Mouse (Mus musculus): Measurements from ENCODE around the gene Gpr12. TPM values are rescaled to one million over a fixed set of nuclear protein-coding genes. Genes with fewer than 3 reads are reported as not detected.
"Not testable (repeated sequence)": the region's sequence is repeated elsewhere in the genome, so short reads cannot be mapped to it uniquely, and the experiment has no call there.

The Gpr12 gene
- polyA plus RNA-seq, 1 experiment = 1.0 TPM

DNA sequence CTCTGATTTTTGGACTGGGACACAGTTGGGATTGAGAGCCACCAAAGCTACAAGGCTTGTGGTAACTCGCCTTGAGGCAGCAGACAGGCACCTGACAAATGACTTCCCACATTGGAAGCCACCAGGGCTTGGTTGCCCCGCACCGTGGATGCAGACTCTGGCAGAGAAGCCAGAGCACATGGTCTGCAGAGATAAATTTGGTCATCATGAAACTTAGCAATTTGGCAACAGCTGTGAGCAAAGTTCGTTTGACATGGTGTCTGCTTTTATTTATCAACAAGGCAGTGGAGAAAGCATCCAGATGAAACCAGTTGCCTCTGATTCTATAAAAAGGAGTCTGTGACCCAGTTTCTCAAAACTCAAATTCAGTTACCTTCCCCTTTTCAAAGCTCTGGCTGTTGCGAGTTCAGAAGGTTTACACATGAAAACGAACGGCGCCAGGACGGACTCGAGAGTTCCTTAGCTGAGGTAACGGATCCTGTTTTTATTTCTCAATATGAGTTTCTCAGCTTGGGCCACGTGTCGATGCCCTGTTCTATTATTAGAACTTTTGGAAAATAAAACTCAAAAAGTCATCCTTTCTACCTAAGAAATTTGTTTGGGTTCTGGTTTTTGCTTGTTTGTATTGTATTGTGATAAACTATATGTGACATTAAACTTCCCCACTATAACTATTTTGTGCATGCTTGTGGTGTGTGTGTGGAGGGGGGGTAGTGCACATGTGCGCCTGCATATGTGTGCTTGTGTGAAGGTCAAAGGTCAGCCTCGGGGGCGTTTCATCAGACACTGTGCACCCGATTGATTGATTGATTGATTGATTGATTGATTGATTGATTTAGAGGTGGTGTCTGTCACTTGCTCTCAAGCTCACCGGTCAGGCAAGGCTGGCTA, 11.8 kb upstream of the Gpr12 start:
- peaks cover 3% of the 10 kb centered on the region for H3K4me1 ChIP-seq (ENCODE audit: control insufficient read depth, insufficient read depth, low read length)
- H3K4me3 ChIP-seq (replicated peaks; ENCODE audit: control insufficient read depth, low read depth, low read length) = no peak overlapping the region
- TF ChIP-seq CTCF (IDR thresholded peaks at IDR 0.05; ENCODE audit: control insufficient read depth, insufficient read depth, low read length) (no peak), POLR2A (IDR thresholded peaks at IDR 0.05; ENCODE audit: borderline replicate concordance, control insufficient read depth, low read depth, low read length) (no peak)
- peak overlapping the region; percentile 43 for H3K27ac ChIP-seq (ENCODE audit: control insufficient read depth, insufficient read depth, low read depth, low read length, poor library complexity)
- WGBS = 38% methylated on average over 18 of the region's 18 CpGs

DNA sequence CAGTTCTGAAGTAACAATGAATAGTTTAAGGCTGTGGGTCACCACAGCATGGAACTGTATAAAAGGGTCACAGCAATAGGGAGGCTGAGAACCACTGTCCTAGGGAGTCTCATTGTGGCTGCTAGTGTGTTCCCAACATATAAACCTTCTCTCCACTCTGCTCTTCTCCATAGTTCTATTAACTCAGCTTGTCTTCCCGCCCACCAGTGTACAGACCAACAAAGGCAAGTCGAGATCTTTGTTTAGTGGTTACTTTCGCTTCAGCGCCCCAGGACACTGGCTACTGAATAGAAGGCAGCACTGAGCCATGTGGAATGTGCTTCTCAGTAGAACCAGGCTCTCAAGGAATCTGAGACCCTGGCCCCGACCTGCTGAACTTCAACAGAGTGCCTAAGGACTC, 7.5 kb upstream of the Gpr12 start:
- WGBS = 63% methylated on average over 5 of the region's 5 CpGs
- Histone ChIP-seq H3K4me1 (ENCODE audit: control insufficient read depth, insufficient read depth, low read length) (peaks cover 3% of the 10 kb centered on the region), H3K4me3 (replicated peaks; ENCODE audit: control insufficient read depth, low read depth, low read length) (no peak overlapping the region), H3K27ac (ENCODE audit: control insufficient read depth, insufficient read depth, low read depth, low read length, poor library complexity) (no peak overlapping the region)
- no peak for TF ChIP-seq POLR2A (IDR thresholded peaks at IDR 0.05; ENCODE audit: borderline replicate concordance, control insufficient read depth, low read depth, low read length)
- TF ChIP-seq CTCF (IDR thresholded peaks at IDR 0.05; ENCODE audit: control insufficient read depth, insufficient read depth, low read length) = no peak

DNA sequence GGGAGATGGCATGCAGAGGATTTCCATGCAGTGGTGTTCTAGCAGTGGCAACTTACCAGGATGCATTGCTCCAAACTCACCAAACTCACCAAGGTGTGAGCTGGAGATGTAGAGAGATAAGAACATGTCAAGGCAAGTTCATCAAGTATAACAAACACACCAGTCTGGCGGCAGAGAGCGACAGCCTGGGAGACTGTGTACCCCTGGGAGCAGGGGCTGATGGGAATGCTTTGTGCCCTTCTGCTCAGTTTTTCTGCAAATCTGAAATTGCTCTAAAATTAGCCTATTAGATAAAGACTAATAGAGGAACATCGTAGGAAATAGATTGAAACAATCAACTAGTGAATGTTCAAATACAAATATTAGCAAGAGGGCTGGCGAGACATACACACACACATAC, 6.6 kb upstream of the Gpr12 start:
- TF ChIP-seq CTCF (IDR thresholded peaks at IDR 0.05; ENCODE audit: control insufficient read depth, insufficient read depth, low read length) = no peak
- no peak for TF ChIP-seq POLR2A (IDR thresholded peaks at IDR 0.05; ENCODE audit: borderline replicate concordance, control insufficient read depth, low read depth, low read length)
- Histone ChIP-seq H3K4me1 (ENCODE audit: control insufficient read depth, insufficient read depth, low read length) (no peaks in the 10 kb centered on the region; the same call in 1 of the 2 replicates), H3K4me3 (replicated peaks; ENCODE audit: control insufficient read depth, low read depth, low read length) (no peak overlapping the region), H3K27ac (ENCODE audit: control insufficient read depth, insufficient read depth, low read depth, low read length, poor library complexity) (no peak overlapping the region)
- 83% methylated on average over 4 of the region's 4 CpGs for WGBS

DNA sequence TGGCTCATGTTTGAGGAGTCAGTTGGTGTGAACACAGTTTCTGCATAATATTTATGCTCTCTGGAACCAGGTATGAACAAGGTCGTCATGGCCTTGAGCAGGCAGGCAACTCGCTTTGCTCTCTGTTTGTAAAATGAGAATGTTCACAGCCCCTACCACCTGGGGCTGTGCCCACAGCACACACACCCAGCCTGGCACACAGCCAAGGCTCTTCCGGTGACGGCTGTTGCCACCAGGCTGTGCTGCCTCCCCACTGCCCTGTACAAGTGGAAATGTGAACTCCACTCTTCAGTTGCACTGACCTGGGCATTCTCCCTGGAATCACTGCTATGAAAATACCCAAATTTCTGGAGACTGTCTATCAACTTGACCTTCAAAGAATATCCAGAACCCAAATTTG, 5.9 kb upstream of the Gpr12 start:
- H3K4me1 ChIP-seq (ENCODE audit: control insufficient read depth, insufficient read depth, low read length) = no peaks in the 10 kb centered on the region; the same call in 1 of the 2 replicates
- TF ChIP-seq POLR2A (IDR thresholded peaks at IDR 0.05; ENCODE audit: borderline replicate concordance, control insufficient read depth, low read depth, low read length) (no peak), CTCF (IDR thresholded peaks at IDR 0.05; ENCODE audit: control insufficient read depth, insufficient read depth, low read length) (no peak)
- no peak overlapping the region for H3K27ac ChIP-seq (ENCODE audit: control insufficient read depth, insufficient read depth, low read depth, low read length, poor library complexity)
- WGBS = 54% methylated on average over 4 of the region's 4 CpGs
- H3K4me3 ChIP-seq (replicated peaks; ENCODE audit: control insufficient read depth, low read depth, low read length) = no peak overlapping the region

DNA sequence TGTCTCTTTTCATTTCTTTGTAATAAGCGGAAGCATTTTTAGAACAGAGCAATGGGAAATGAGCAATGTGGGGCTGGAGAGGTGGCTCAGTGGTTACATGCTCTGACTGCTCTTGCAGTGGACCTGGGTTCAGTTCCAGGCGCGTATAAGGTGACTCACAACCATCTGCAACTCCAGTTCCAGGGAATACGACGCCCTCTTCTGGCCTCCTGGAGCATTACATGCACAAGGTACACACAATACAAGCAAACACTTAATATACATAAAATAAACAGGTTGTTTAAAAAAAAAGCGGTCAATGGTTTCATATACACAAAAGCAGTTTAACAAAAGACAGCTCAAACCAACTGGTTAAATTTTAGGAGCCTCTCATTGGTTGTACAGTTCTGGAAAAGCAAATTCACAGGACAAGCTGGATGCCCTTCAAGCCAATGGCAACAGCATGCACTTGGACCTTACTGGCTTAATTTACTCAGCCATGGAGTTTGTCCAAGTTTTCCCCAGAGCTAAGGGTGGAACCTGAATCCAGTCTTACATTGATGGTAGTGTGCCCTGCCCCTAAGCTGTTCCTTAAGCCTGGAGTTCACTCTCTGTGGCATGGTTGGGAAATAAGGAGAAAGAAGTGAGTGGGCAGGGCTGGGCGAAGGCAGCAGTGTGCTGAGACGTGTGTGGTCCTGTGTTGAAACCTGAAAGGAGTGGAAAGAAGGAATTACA, 1.5 kb upstream of the Gpr12 start:
- Histone ChIP-seq H3K4me1 (ENCODE audit: control insufficient read depth, insufficient read depth, low read length) (no peaks in the 10 kb centered on the region; the same call in 1 of the 2 replicates), H3K4me3 (replicated peaks; ENCODE audit: control insufficient read depth, low read depth, low read length) (no peak overlapping the region), H3K27ac (ENCODE audit: control insufficient read depth, insufficient read depth, low read depth, low read length, poor library complexity) (no peak overlapping the region)
- TF ChIP-seq CTCF (IDR thresholded peaks at IDR 0.05; ENCODE audit: control insufficient read depth, insufficient read depth, low read length) (no peak), POLR2A (IDR thresholded peaks at IDR 0.05; ENCODE audit: borderline replicate concordance, control insufficient read depth, low read depth, low read length) (no peak)
- WGBS = 65% methylated on average over 8 of the region's 8 CpGs

DNA sequence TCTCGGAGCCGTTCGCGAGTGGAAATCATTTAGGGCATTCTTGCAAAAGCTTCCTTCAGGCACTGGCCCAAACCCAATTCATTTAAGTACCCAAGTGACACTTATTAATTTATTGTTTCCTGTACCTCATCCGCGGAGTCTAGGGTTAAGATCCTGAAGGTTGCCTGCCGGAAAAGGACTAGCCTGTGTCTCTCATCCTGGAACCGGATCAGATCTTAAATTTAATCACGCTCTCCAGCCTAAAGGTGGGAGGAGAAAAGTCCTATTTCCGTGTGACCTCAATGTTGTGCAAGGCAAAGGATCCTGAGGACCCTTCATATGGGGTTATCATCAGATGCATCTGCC, 240 bp upstream of the Gpr12 start:
- Histone ChIP-seq H3K4me3 (replicated peaks; ENCODE audit: control insufficient read depth, low read depth, low read length) (no peak overlapping the region), H3K4me1 (ENCODE audit: control insufficient read depth, insufficient read depth, low read length) (no peaks in the 10 kb centered on the region; the same call in 1 of the 2 replicates), H3K27ac (ENCODE audit: control insufficient read depth, insufficient read depth, low read depth, low read length, poor library complexity) (no peak overlapping the region)
- 1% methylated on average over 10 of the region's 10 CpGs for WGBS
- TF ChIP-seq CTCF (IDR thresholded peaks at IDR 0.05; ENCODE audit: control insufficient read depth, insufficient read depth, low read length) (no peak), POLR2A (IDR thresholded peaks at IDR 0.05; ENCODE audit: borderline replicate concordance, control insufficient read depth, low read depth, low read length) (no peak)

DNA sequence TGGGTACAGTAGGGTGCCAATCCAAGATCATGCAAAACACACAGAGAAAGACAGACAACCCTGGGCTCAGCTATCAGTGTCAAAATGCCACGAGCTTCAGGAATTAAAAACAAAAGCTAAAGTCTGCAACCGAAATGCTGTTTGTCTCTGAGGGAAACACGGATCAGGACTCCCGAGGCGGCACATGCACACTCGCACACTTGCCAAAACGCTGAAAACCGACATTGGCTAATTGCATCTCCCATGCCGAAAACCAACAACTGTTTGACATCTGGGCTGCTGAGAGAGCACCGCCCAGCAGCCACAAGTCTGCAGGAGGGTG, 922 bp downstream of the Gpr12 start:
- WGBS = 9% methylated on average over 10 of the region's 10 CpGs
- H3K27ac ChIP-seq (ENCODE audit: control insufficient read depth, insufficient read depth, low read depth, low read length, poor library complexity) = no peak overlapping the region
- no peak overlapping the region for H3K4me3 ChIP-seq (replicated peaks; ENCODE audit: control insufficient read depth, low read depth, low read length)
- TF ChIP-seq POLR2A (IDR thresholded peaks at IDR 0.05; ENCODE audit: borderline replicate concordance, control insufficient read depth, low read depth, low read length) = no peak
- TF ChIP-seq CTCF (IDR thresholded peaks at IDR 0.05; ENCODE audit: control insufficient read depth, insufficient read depth, low read length) = no peak
- H3K4me1 ChIP-seq (ENCODE audit: control insufficient read depth, insufficient read depth, low read length) = no peaks in the 10 kb centered on the region; the same call in 1 of the 2 replicates

DNA sequence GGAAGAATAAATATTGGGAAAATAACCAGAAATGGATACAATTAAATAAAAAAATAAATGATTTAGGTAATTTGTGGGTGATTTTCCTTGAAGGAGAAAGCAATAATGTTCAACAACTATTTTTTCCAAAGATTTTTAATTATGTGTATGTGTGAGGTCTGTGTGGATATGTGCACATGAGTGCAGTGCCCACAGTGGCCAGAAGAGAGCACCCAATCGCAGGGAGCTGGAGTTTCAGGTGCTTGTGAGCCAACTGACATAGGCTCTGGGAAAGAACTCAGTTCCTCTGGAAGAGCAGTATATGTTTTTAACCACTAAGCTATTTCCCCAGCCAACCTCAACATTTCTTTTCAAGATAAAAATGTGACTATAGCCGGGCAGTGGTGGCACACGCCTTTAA, 8.4 kb downstream of the Gpr12 start:
- 80% methylated on average over 3 of the region's 3 CpGs for WGBS

DNA sequence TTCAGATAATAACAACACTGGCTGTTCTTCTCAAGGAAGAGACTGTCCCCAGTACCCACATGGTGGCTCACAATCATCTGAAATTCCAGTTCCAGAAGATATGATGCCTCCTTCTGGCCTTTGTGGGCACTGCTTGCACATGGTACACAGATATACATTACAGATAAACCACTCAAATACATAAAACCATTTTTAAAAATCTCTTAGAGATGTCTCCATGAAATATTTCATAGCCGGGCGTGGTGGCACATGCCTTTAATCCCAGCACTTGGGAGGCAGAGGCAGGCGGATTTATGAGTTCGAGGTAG, 12.3 kb downstream of the Gpr12 start:
- WGBS = 91% methylated on average over 4 of the region's 4 CpGs
- not testable (repeated sequence) for H3K4me3 ChIP-seq (replicated peaks; ENCODE audit: control insufficient read depth, low read depth, low read length); H3K4me1 ChIP-seq (ENCODE audit: control insufficient read depth, insufficient read depth, low read length); H3K27ac ChIP-seq (ENCODE audit: control insufficient read depth, insufficient read depth, low read depth, low read length, poor library complexity)

More for the DNA sequence above, 8.4 kb downstream of the Gpr12 start:
- Histone ChIP-seq H3K4me1 (ENCODE audit: control insufficient read depth, insufficient read depth, low read length) (no peaks in the 10 kb centered on the region), H3K27ac (ENCODE audit: control insufficient read depth, insufficient read depth, low read depth, low read length, poor library complexity) (no peak overlapping the region), H3K4me3 (replicated peaks; ENCODE audit: control insufficient read depth, low read depth, low read length) (no peak overlapping the region)
- TF ChIP-seq CTCF (IDR thresholded peaks at IDR 0.05; ENCODE audit: control insufficient read depth, insufficient read depth, low read length) (peak; percentile 36; the same call in 1 of the 2 replicates), POLR2A (IDR thresholded peaks at IDR 0.05; ENCODE audit: borderline replicate concordance, control insufficient read depth, low read depth, low read length) (no peak)

DNA sequence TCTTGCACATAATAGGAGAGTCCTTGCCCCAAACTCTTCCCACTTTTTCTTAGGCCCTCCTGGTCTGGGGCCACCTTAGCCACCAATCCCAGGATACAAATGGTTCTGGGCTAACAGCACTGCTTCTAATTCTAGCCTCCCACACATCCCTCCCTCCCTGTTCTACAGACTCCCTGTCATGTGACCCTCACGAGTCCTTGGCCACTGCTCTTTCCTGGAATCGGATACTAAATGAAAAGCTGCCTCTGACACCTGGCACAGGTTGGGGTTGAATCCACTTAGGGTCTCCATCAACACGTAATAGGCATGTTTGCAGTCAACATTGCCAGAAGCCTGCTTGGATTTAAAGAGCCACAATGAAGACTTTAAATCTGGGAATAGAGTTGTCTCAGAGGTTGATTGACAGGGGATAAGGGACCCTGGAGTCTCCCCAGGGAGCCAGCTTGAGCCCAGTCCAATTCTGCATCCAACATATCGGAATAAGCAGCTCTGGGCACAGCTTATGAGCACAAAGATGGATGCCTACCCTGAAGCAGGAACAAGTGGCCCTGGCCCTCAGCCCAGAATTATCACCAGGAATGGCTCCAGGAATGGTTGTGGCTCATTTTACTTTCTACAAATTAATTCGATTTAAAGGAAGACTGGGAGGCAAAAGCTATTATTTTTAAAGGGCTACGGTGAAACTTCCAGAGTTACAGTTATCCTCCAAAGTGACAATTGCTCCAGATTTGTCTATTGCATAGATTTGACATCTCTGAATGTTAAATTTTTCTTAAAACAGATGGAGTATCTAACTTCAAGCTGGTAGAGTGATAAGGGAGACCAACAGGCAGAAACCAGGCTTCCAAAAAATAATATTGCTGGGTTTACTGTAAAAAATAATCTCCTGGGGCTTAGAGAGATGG, 13.0 kb downstream of the Gpr12 start:
- H3K4me1 ChIP-seq (ENCODE audit: control insufficient read depth, insufficient read depth, low read length); H3K27ac ChIP-seq (ENCODE audit: control insufficient read depth, insufficient read depth, low read depth, low read length, poor library complexity); H3K4me3 ChIP-seq (replicated peaks; ENCODE audit: control insufficient read depth, low read depth, low read length): not testable (repeated sequence)
- WGBS = 73% methylated on average over 6 of the region's 6 CpGs

DNA sequence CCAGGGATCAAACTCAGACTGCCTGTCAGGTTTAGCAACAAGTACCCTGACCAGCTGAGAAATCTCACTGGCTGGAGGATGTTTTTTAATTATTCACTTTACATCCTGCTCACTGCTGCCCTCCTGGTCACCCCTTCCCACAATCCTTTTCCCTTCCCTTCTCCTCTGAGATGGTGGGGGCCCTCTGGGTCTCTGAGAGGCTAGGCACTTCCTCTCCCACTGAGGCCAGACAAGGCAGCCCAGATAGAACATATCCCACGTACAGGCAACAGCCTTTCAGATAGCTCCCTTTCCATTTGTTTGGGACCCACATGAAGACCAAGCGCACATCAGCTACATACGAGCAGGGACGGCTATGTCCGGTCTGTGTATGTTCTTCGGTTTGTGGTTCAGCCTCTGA, 14.9 kb downstream of the Gpr12 start:
- not testable (repeated sequence) for H3K4me1 ChIP-seq (ENCODE audit: control insufficient read depth, insufficient read depth, low read length)
- 68% methylated on average over 6 of the region's 6 CpGs for WGBS

More for the DNA sequence above, 14.9 kb downstream of the Gpr12 start:
- H3K27ac ChIP-seq (ENCODE audit: control insufficient read depth, insufficient read depth, low read depth, low read length, poor library complexity); H3K4me3 ChIP-seq (replicated peaks; ENCODE audit: control insufficient read depth, low read depth, low read length): not testable (repeated sequence)

Data from bone marrow, adult 2 months (tissue).